Mouse (Mus musculus): Measurements from ENCODE around the gene Sult6b2. TPM values are rescaled to one million over a fixed set of nuclear protein-coding genes. Genes with fewer than 3 reads are reported as not detected.

Sult6b2 gene
- total RNA-seq, 2 experiments from 2014 or later = 0.16 to 0.19 TPM

- intact Hi-C loops (cut with DNase I) = no loop called here
- no peak for DNase-seq (ENCODE audit: extremely low spot score in 1 of 2, low spot score in 2 of 2)
Measured at GRCm38 (mm10) chr6:142752331-142753246, 51.7 kb downstream of the Sult6b2 start.

GRCm38 (mm10) chr6:142751365-142751764 is 52.9 kb downstream of the Sult6b2 start:
- no peak for DNase-seq (ENCODE audit: extremely low spot score in 1 of 2, low spot score in 2 of 2)
- intact Hi-C loops (cut with DNase I) = no loop called here

GRCm38 (mm10) chr6:142748057-142748708 is 56.1 kb downstream of the Sult6b2 start:
- intact Hi-C loops (cut with DNase I) = no loop called here
- DNase-seq (ENCODE audit: extremely low spot score in 1 of 2, low spot score in 2 of 2) = no peak

DNA sequence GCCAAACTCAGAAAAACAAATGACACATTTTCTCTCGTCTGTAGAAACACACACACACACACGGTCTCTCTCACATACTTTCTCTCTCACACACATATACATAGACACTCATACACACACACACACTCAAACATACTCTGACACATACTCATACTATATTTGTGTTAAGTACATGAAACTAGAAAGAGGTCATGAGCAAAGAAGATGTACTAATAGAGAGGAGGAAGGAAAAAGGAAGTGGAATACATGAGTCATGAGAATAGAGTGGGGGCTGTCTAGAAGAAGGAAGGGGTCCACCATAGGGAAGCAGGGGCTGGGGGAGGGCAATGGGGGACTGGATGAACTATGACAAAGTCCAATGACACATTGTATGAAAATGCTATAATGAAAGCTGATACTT is 57.1 kb downstream of the Sult6b2 start:
- DNase-seq (ENCODE audit: extremely low spot score in 1 of 2, low spot score in 2 of 2) = no peak
- intact Hi-C loops (cut with DNase I) = no loop called here

GRCm38 (mm10) chr6:142746765-142747164 is 57.5 kb downstream of the Sult6b2 start:
- DNase-seq (ENCODE audit: extremely low spot score in 1 of 2, low spot score in 2 of 2) = no peak
- intact Hi-C loops (cut with DNase I) = no loop called here

DNA sequence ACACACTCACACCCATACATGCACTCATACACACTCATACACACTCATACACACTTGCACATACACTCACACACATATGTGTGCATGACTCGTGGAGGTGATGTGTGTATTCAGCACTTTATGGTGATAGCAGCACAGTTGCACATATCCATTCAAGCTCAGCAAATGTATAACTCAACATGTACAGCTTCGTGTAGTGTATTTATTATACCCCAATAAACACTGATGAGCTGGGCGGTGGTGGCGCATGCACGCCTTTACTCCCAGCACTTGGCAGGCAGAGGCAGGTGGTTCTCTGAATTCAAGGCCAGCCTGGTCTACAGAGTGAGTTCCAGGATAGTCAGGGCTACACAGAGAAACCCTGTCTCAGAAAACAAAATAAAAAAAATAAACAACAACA is 58.8 kb downstream of the Sult6b2 start:
- intact Hi-C loops (cut with DNase I) = no loop called here
- no peak for DNase-seq (ENCODE audit: extremely low spot score in 1 of 2, low spot score in 2 of 2)

DNA sequence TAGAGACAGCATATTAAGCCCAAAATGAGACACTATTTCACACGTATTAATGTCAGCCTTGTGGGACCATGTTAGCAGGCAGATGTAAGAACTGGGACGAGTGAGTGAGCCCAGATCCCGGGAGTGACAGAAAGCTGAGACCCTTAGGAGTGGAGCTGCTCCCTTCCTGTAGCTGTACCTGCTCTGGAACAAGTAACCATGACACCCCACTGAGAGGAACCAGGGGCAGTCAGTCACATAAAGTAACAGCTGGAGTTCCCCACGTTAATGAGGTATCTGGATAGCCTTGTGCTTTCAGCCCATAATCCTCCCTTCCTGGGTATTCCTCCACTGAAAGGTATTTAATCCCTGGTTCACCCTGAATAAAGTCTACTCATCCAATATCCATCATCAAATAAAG is 61.1 kb downstream of the Sult6b2 start:
- intact Hi-C loops (cut with DNase I) = no loop called here
- no peak for DNase-seq (ENCODE audit: extremely low spot score in 1 of 2, low spot score in 2 of 2)

GRCm38 (mm10) chr6:142741763-142742162 is 62.5 kb downstream of the Sult6b2 start:
- intact Hi-C loops (cut with DNase I) = no loop called here
- DNase-seq (ENCODE audit: extremely low spot score in 1 of 2, low spot score in 2 of 2) = no peak

GRCm38 (mm10) chr6:142738637-142739036 is 65.7 kb downstream of the Sult6b2 start:
- intact Hi-C loops (cut with DNase I) = loop anchor here (10.0 kb wide), 1 partner anchor 374 kb away; no protein-coding TSS in a partner anchor
- no peak for DNase-seq (ENCODE audit: extremely low spot score in 1 of 2, low spot score in 2 of 2)

DNA sequence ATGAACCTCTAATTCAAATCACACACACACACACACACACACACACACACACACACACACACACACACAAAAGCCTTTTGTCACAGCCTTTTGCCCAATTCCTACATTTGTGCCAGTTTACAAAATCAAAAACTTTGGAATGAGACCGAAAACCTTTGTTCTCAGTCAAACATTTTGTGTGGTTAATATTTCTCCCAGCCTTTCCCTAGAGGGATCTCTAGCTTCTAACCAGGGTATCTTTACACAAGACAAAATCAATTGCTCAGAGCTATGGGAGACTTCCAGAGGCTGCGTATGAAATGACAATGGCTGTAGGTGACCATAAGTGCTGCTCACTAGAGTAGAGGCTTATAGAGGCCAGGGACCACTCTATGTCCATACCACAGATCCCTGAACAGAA is 66.1 kb downstream of the Sult6b2 start:
- intact Hi-C loops (cut with DNase I) = loop anchor here (10.0 kb wide), 1 partner anchor 373 kb away; no protein-coding TSS in a partner anchor
- no peak for DNase-seq (ENCODE audit: extremely low spot score in 1 of 2, low spot score in 2 of 2)

DNA sequence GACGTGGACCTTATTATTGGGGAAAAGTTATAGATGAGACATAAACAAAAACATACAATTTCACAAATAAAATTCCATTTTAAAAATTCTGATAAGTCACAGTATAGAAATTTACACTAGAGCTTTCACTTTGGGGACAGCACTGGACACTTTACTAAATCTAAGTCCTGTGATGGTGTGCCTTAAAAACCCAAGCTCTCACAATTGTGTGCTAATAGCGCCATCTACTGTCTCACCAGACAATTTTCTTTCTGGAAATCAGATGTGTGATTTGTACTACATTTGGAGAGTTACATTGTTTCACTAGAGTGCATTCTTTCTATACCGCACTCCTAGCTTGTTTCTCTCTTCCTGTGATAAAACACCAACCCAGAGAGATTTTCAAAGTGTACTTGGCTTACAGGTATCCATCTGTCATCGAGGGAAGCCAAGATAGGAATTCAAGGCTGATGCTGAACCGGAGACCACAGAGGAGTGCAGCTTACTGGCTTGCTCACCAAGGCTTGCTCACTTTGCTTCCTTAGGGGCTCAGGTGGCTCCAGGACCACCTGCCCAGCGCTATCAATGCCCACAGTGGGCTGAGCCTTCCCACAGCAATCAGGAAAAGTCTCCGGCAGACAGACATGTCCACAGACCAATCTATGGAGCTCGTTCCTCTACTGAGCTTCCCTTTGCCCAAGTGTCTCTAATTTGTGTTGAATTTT is 68.8 kb downstream of the Sult6b2 start:
- DNase-seq (ENCODE audit: extremely low spot score in 1 of 2, low spot score in 2 of 2) = peak in 1 of 2 experiments; percentile 57
- intact Hi-C loops (cut with DNase I) = loop anchor here (2.0 to 10.0 kb wide), 2 partner anchors 211 to 371 kb away; no protein-coding TSS in a partner anchor

Other genes starting within 250 kb of the Sult6b2 start
- gene Kcnj8, start 232.9 kb downstream of the Sult6b2 start, total RNA-seq (2021) = 1 to 10 TPM; 4.1 to 5.4 TPM
- gene Abcc9, start 102.2 kb downstream of the Sult6b2 start, total RNA-seq (2021) = 1 to 10 TPM; 8.2 TPM
- 100 to 1,000 TPM; 141 to 143 TPM for gene Cmas, start 47.8 kb downstream of the Sult6b2 start, total RNA-seq (2021)
- gene St8sia1, start 159.9 kb upstream of the Sult6b2 start, total RNA-seq (2021) = 10 to 100 TPM; 21.7 to 24.4 TPM